Mouse (Mus musculus) layer of hippocampus, adult 8-10 months (tissue): ENCODE measurements around the gene Zmiz2. TPM values are rescaled to one million over a fixed set of nuclear protein-coding genes. Genes with fewer than 3 reads are reported as not detected.
A peak's percentile ranks its signal among the peaks of the same experiment; 100 is the strongest.
"Not testable (repeated sequence)": the region's sequence is repeated elsewhere in the genome, so short reads cannot be mapped to it uniquely, and the experiment has no call there.

ENCODE experiments used
- DNase-seq, 2 experiments: peaks; one replicate each; pipeline ENCODE4 v3.0.0; 2022; ENCODE audit warnings: low spot score in 2 of 2
- total RNA-seq, 4 experiments: library from RNA; stranded (reverse); gene quantifications; 2 replicates each; pipeline ENCODE4 v1.2.4; 2022

The Zmiz2 gene
- 100 to 1,000 TPM; 157 to 169 (median 159) TPM for total RNA-seq

DNA sequence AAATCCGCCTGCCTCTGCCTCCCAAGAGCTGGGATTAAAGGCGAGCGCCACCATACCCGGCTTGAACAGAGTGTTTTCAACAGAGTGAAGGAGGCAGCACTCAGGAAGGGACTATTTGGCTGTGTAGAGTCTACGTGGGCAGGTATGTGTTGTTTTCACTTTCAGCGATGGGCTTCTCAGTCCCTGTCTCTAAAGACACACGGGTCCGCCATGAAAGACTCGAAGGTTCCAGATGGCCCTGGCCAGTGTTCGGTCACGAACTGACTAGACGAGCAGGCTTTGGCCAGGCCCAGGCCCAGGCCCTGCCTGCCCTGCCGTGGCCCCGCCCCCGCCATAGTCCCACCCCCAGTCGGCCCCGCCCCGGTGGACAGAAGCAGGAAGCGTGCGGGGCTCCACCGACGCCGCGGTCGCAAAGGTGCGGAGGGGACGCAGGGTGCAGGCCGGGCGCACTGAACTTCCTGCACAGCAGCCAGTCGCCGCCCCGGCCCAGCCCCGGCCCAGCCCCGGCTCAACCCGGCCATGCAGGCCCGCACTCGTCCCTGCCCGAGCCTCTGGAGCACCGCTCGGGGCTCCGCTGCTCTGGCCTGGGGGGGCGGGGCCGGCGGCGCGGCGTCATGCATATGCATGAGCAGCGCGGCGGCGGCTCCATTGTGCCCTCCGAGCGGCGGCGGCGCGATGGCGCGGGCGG is at the start of gene Zmiz2:
Zmiz2 (plus strand) TSS at position 349 of the 688 bp plus-strand sequence.
- peak; percentile 85 to 92 for DNase-seq

DNA sequence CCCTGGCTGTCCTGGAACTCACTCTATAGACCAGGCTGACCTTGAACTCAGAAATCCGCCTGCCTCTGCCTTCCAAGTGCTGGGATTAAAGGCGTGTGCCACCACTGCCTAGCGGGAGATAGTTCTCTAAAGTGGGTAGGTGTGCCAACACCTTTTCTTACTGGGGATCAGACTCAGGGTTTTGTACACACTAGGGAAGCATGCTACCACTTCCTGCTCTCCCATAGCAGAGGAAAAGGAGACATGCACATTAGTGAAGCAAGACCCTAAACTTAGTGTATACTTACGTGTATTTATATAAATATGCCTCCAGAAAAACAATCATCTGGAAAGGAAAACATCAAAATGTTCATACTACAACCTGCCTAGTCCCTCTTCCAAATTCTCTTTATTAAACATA is 42.9 kb upstream of the Zmiz2 start:
- DNase-seq, result no peak

DNA sequence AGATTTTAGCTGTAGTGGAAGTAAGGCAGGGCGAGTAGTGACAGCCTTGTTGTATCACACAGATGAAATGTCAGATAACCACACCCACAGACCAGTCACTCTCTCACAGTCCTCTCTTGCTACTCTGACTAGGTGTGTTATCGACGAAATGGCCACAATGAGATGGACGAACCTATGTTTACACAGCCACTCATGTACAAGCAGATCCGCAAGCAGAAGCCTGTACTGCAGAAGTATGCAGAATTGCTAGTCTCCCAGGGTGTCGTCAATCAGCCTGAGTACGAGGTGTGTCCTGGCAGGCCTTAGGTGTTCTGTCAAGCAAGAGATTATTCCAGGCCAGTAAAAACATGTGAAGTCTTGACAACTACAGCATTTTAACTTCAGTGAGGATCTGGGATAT is 41.9 kb upstream of the Zmiz2 start:
- no peak for DNase-seq

GRCm38 (mm10) chr11:6348681-6349200 is 40.1 kb upstream of the Zmiz2 start:
- DNase-seq, result no peak

DNA sequence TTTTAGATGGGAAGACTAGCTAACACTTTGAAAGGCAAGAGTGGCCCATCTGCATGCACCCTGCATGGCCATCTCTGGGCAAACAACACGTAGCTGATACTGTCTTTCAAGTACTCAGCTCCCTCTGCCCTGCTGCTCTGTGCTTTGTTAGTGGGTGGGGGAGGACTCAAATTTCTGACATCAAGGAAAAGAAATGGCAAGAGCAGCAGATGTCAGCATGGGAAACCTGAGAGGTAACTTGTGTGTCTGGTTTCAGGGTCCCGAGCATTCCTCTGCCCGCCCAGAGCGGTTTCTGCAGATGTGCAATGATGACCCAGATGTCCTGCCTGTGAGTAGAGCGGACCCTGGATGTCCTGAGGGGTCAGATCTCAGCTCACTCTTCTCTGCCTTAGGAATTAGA is 39.3 kb upstream of the Zmiz2 start:
- no peak for DNase-seq

DNA sequence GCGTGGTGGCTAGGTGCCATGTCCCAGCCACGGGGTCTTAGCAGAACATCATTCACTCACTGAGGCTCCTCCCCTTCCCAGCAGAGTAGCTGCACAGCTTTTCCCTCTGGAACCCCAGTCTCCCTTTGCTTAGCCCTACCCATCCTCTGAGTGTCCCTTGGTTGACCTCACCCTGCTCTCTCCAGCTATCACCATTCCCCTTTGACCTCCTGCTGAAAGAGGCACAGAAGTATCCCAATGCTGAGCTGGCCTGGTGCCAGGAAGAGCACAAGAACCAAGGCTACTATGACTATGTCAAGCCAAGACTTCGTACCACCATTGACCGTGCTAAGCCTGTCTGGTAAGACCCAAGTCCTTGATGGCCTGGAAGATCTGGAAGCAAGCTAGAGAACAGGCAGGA is 33.8 kb upstream of the Zmiz2 start:
- no peak for DNase-seq

DNA sequence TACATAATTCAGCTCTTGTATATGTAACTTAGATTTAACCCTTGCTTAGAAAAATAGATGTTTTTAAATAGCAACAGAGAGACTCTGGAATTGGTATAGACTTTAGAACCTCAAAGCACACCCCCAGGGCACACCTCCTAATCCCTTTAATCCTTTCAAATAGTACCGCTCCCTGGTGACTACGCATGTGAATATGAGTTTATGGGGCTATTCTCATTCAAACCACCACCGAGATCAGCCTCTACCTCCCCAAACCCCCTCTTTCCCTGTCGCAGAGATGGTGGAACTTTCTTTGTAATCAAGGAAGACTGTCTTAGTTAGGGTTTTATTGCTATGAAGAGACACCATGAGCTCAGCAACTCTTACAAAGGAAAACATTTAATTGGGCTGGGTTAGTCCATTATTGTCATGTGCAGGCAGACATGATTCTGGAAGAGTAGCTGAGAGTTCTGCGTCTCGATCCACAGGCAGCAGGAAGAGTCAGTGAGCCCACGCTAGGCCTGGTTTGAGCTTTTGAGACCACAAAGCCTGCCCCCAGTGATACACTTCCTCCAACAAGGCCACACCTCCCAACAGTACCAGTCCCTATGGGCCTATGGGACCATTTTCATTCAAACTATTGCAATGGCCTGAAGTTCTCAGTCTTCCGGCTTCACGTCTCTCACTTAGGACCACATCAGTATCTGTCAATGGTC is 24.1 kb upstream of the Zmiz2 start:
- DNase-seq, result no peak

DNA sequence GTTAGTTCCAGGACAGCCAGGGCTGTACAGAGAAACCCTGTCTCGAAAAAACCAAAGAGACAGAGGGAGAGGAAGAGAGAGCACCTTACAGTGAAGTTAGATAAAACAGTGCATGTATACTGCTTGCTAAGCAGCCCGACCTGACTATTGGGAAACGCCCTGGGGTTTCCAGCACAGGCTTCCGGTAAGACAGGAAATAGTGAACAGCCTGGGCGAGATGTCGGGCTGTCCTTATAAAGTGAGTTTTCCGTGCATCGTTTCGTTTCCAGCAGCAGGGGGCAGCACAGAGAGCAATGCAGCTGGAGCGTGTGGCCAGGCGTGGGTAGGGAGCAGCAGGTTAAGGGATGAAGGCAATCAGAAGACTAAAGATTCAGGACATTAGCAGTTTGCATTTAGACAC is 23.0 kb upstream of the Zmiz2 start:
- DNase-seq, result peak in 1 of 2 experiments; percentile 58

- DNase-seq, result no peak
Observed at GRCm38 (mm10) chr11:6366434-6366833, 22.4 kb upstream of the Zmiz2 start.

- no peak for DNase-seq
Observed at GRCm38 (mm10) chr11:6367156-6367555, 21.7 kb upstream of the Zmiz2 start.

DNA sequence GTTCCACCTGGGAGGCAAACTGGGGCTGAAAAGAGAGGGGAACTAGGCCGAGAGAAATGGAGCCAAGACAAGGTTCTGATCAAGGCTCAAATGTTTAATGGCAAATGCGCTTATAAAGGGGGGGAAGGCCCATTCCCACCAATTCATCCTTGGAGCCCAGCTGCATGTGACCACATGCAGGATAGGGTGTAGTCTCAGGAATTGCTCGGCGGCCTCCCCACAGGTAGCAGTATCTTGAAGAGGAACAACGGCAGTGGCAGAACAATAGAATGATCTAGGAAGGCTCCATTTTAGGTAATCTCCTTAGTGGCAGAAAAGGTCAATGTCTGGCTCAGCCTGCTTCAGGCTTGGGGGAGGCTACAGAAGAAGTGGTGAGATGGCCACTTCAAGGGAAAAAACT is 20.9 kb upstream of the Zmiz2 start:
- DNase-seq, result not testable (repeated sequence)

- no peak for DNase-seq
Observed at GRCm38 (mm10) chr11:6371376-6372155, 17.3 kb upstream of the Zmiz2 start.

DNA sequence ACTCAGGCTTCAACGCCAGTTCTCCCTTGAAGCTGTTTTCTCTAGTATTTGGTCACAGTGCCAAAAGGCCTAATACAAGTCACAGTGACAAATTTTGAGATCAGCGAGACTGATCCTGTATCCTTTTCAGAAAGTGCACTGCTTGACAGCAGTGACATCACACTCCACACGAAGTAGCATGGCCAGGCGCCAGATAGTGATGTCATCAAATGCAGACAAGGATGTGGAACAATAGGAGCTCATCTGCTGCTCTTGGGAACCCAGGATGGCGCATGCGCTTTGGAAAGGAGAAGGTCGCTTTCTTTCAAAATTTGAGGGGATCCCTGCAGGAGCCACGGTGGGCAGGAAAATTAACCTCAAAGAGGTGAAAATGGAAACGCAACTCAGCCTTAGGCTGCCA is 16.1 kb upstream of the Zmiz2 start:
- no peak for DNase-seq

- no peak for DNase-seq
Observed at GRCm38 (mm10) chr11:6380916-6381315, 8.0 kb upstream of the Zmiz2 start.

DNA sequence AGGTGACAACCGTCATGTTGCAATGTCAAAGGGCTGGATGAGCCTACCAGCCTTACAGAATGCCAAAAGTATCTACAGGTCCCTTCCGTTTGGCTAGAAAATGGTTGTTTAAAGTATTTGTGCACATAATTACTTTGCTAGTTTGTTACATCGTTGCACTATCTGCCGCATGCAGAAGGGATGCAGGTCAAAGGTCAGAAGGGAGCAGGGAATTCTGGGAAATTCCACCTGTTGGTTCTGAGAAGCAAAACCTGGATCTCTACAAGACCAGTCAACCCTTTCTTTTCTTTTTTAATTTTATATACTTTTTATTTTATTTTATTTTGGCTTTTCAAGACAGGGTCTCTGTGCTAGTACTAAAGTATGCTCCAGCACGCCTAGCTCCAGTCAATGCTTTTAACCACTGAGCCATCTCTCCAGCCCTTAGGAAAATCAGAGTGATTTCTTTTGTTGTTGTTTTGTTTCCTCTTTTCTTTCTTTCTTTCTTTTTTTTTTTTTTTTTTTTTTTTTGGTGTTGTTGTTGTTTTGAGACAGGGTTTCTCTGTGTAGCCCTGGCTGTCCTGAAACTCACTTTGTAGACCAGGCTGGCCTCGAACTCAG is 648 bp upstream of the Zmiz2 start:
- DNase-seq, result no peak

- DNase-seq, result no peak
Observed at GRCm38 (mm10) chr11:6389483-6389921, 628 bp downstream of the Zmiz2 start.

DNA sequence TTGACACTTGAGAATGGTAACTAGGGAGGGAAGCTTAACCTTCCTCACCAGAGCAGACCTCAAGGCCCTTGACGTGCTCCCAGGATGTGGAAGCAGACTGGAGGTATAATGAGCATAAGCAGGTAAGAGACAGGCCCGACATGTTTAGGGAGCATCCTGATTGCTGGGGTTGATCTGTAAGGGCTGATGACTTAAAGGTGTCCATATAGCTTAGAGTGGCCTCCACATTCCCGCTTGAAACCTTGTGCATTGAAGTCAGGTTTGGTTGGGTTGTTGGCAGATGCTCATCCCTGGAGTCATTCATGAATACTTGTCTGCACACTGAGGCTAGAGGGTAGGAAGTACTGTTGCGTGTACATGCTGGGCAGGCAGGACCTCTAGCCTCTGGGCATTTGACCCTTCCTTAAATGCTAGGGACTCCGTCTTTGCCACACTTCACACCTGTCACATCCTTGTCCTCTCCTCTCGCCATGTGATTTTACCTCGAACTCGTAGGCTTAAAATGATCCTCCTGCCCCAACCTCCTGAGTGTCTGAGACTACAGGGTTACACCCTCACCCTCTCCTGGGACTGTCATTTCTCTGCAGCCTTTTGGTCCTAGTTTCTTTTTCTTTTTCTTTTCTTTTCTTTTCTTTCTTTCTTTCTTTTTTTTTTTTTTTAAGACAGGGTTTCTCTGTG is 1.6 kb downstream of the Zmiz2 start:
- DNase-seq, result no peak

DNA sequence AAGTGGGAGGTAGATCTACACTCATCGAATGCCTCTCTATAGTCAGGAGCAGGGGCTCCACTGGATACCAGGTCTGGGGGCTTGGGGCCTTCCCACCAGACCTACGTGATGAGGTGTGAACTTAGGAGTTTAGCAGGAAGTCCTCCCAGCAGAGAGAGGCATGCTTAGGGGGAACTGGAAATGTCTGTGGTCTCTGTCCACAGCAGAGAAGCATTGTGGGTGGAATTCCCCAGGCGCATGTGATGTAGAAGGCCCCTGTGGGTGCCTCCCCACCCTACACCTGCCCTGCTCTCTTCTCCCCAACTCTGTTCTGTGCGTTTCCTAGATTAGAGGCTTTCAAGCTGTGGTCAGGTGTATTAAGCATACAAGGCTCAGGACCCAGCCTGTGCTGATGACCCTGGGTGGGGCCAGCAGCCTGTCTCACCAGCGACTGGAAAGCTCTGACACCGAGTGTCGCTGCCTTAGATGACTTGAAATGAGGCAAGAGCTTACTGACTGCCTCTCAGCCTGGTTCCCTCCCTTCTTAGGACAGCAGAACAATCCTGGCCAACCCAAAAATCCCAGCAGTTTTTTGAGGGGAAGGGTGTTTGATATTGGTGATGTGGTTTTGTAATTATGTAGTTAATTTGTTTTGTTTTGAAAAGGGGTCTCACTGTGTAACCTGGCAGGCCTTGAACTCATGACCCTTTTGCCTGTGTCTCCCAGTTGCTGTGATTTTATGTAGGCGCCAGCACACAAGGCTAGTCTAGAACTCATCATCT is 2.8 kb downstream of the Zmiz2 start:
- no peak for DNase-seq

DNA sequence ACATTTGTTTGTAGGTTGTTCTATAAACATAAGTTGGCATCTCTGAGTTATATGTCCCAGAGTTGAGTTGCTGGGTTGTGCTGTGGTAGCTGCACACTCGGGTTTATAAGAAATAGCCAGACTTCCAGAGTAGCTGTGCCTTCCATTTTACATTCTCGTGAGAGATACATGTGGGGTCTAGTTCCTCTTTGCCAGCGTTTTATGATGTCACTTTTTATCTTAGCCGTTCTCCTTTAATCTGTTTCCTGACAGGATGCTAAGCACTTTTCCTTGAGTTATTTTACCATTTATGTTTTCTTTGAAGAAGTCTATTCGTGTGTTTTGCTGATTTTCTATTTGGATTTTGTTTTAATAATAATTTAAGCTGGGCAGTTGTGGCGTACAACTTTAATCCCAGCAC is 4.0 kb downstream of the Zmiz2 start:
- DNase-seq, result no peak

DNA sequence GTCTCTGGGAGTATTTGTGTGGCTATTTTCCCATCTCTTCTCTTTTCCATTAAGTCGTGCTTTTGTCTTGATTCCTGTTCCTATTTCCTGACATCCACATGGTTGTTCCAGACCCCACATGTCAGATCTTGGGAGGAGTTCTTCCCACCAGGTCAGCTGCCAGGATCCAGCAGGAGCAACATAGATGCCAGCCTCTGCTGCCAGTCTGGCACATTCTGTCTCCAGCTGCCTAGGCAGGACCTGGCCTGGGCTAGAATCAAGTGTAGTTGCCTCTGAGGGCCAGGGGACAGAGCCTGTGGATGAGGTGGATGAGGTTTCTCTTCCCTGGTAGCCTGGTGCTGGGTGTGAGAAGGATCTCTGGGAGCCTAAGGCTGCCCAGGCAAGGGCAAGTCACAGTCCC is 5.0 kb downstream of the Zmiz2 start:
- no peak for DNase-seq
